Mouse (Mus musculus): ENCODE results near the gene Rgs10. TPM values are rescaled to one million over a fixed set of nuclear protein-coding genes. Genes with fewer than 3 reads are reported as not detected.

Gene Rgs10
- polyA plus RNA-seq, 1 experiment from 2014 or later: 25.4 TPM

GRCm38 (mm10) chr7:128414433-128414832 is 4.1 kb downstream of the Rgs10 start:
- no peaks in the 10 kb centered on the region for H3K36me3 ChIP-seq (ENCODE audit: control insufficient read depth, insufficient read depth)
- 53% methylated on average over 8 of the region's 8 CpGs for WGBS
- H3K4me2 ChIP-seq (ENCODE audit: low read length): no peak overlapping the region
- H3K9me3 ChIP-seq (ENCODE audit: control insufficient read depth, low read length): no peaks in the 10 kb centered on the region
- no peak overlapping the region for H3K27ac ChIP-seq (ENCODE audit: low read length)
- no peak overlapping the region for H3K9ac ChIP-seq (replicated peaks; ENCODE audit: low read depth, low read length)
- no peak for ATAC-seq
- no peak overlapping the region for H3K4me3 ChIP-seq (replicated peaks; ENCODE audit: low read length)
- H3K27me3 ChIP-seq (replicated peaks; ENCODE audit: control insufficient read depth, insufficient read depth, low read length): peaks cover 30% of the 10 kb centered on the region
- peaks cover 15% of the 10 kb centered on the region for H3K4me1 ChIP-seq (replicated peaks; ENCODE audit: control insufficient read depth, insufficient read depth, low read length)

- Histone ChIP-seq H3K9ac (replicated peaks; ENCODE audit: low read depth, low read length) (no peak overlapping the region), H3K4me2 (ENCODE audit: low read length) (no peak overlapping the region), H3K27me3 (replicated peaks; ENCODE audit: control insufficient read depth, insufficient read depth, low read length) (peaks cover 20% of the 10 kb centered on the region), H3K27ac (ENCODE audit: low read length) (no peak overlapping the region), H3K4me3 (replicated peaks; ENCODE audit: low read length) (no peak overlapping the region), H3K4me1 (replicated peaks; ENCODE audit: control insufficient read depth, insufficient read depth, low read length) (peaks cover 3% of the 10 kb centered on the region), H3K36me3 (ENCODE audit: control insufficient read depth, insufficient read depth) (no peaks in the 10 kb centered on the region), H3K9me3 (ENCODE audit: control insufficient read depth, low read length) (no peaks in the 10 kb centered on the region)
- WGBS: 60% methylated on average over 10 of the region's 10 CpGs
- ATAC-seq: no peak
These were observed 6.3 kb downstream of the Rgs10 start for GRCm38 (mm10) chr7:128412071-128412833.

- Histone ChIP-seq H3K27me3 (replicated peaks; ENCODE audit: control insufficient read depth, insufficient read depth, low read length) (peaks cover 7% of the 10 kb centered on the region), H3K27ac (ENCODE audit: low read length) (no peak overlapping the region), H3K36me3 (ENCODE audit: control insufficient read depth, insufficient read depth) (no peaks in the 10 kb centered on the region), H3K9me3 (ENCODE audit: control insufficient read depth, low read length) (no peaks in the 10 kb centered on the region), H3K9ac (replicated peaks; ENCODE audit: low read depth, low read length) (no peak overlapping the region), H3K4me3 (replicated peaks; ENCODE audit: low read length) (no peak overlapping the region), H3K4me1 (replicated peaks; ENCODE audit: control insufficient read depth, insufficient read depth, low read length) (no peaks in the 10 kb centered on the region), H3K4me2 (ENCODE audit: low read length) (no peak overlapping the region)
- ATAC-seq: no peak
- 77% methylated on average over 11 of the region's 11 CpGs for WGBS
These were observed 7.7 kb downstream of the Rgs10 start for GRCm38 (mm10) chr7:128410708-128411413.

- no peak for ATAC-seq
- no peaks in the 10 kb centered on the region for H3K36me3 ChIP-seq (ENCODE audit: control insufficient read depth, insufficient read depth)
- no peaks in the 10 kb centered on the region for H3K27me3 ChIP-seq (replicated peaks; ENCODE audit: control insufficient read depth, insufficient read depth, low read length)
- no peaks in the 10 kb centered on the region for H3K4me1 ChIP-seq (replicated peaks; ENCODE audit: control insufficient read depth, insufficient read depth, low read length)
- 96% methylated on average over 5 of the region's 5 CpGs for WGBS
- H3K4me2 ChIP-seq (ENCODE audit: low read length): no peak overlapping the region
- no peak overlapping the region for H3K4me3 ChIP-seq (replicated peaks; ENCODE audit: low read length)
- no peak overlapping the region for H3K27ac ChIP-seq (ENCODE audit: low read length)
- H3K9ac ChIP-seq (replicated peaks; ENCODE audit: low read depth, low read length): no peak overlapping the region
- no peaks in the 10 kb centered on the region for H3K9me3 ChIP-seq (ENCODE audit: control insufficient read depth, low read length)
These were observed 10.3 kb downstream of the Rgs10 start for GRCm38 (mm10) chr7:128408265-128408664.

GRCm38 (mm10) chr7:128403988-128404387 is 14.6 kb downstream of the Rgs10 start:
- Histone ChIP-seq H3K4me3 (replicated peaks; ENCODE audit: low read length) (no peak overlapping the region), H3K27me3 (replicated peaks; ENCODE audit: control insufficient read depth, insufficient read depth, low read length) (no peaks in the 10 kb centered on the region), H3K9me3 (ENCODE audit: control insufficient read depth, low read length) (no peaks in the 10 kb centered on the region), H3K27ac (ENCODE audit: low read length) (no peak overlapping the region), H3K9ac (replicated peaks; ENCODE audit: low read depth, low read length) (no peak overlapping the region), H3K4me1 (replicated peaks; ENCODE audit: control insufficient read depth, insufficient read depth, low read length) (no peaks in the 10 kb centered on the region), H3K4me2 (ENCODE audit: low read length) (no peak overlapping the region), H3K36me3 (ENCODE audit: control insufficient read depth, insufficient read depth) (no peaks in the 10 kb centered on the region)
- ATAC-seq: no peak
- WGBS: 91% methylated on average over 6 of the region's 6 CpGs

GRCm38 (mm10) chr7:128403586-128403985 is 15.0 kb downstream of the Rgs10 start:
- no peak for ATAC-seq
- Histone ChIP-seq H3K27me3 (replicated peaks; ENCODE audit: control insufficient read depth, insufficient read depth, low read length) (no peaks in the 10 kb centered on the region), H3K36me3 (ENCODE audit: control insufficient read depth, insufficient read depth) (no peaks in the 10 kb centered on the region), H3K4me2 (ENCODE audit: low read length) (no peak overlapping the region), H3K27ac (ENCODE audit: low read length) (no peak overlapping the region), H3K4me3 (replicated peaks; ENCODE audit: low read length) (no peak overlapping the region), H3K9ac (replicated peaks; ENCODE audit: low read depth, low read length) (no peak overlapping the region), H3K4me1 (replicated peaks; ENCODE audit: control insufficient read depth, insufficient read depth, low read length) (no peaks in the 10 kb centered on the region), H3K9me3 (ENCODE audit: control insufficient read depth, low read length) (no peaks in the 10 kb centered on the region)
- 90% methylated on average over 6 of the region's 6 CpGs for WGBS

- H3K27me3 ChIP-seq (replicated peaks; ENCODE audit: control insufficient read depth, insufficient read depth, low read length): no peaks in the 10 kb centered on the region
- no peak overlapping the region for H3K4me3 ChIP-seq (replicated peaks; ENCODE audit: low read length)
- H3K9me3 ChIP-seq (ENCODE audit: control insufficient read depth, low read length): no peaks in the 10 kb centered on the region
- H3K4me1 ChIP-seq (replicated peaks; ENCODE audit: control insufficient read depth, insufficient read depth, low read length): no peaks in the 10 kb centered on the region
- H3K27ac ChIP-seq (ENCODE audit: low read length): no peak overlapping the region
- WGBS: 90% methylated on average over 10 of the region's 10 CpGs
- no peak overlapping the region for H3K9ac ChIP-seq (replicated peaks; ENCODE audit: low read depth, low read length)
- H3K4me2 ChIP-seq (ENCODE audit: low read length): no peak overlapping the region
- no peak for ATAC-seq
- H3K36me3 ChIP-seq (ENCODE audit: control insufficient read depth, insufficient read depth): no peaks in the 10 kb centered on the region
These were observed 15.4 kb downstream of the Rgs10 start for GRCm38 (mm10) chr7:128403128-128403527.

GRCm38 (mm10) chr7:128402577-128402976 is 16.0 kb downstream of the Rgs10 start:
- no peak for ATAC-seq
- Histone ChIP-seq H3K4me2 (ENCODE audit: low read length) (no peak overlapping the region), H3K36me3 (ENCODE audit: control insufficient read depth, insufficient read depth) (no peaks in the 10 kb centered on the region), H3K27me3 (replicated peaks; ENCODE audit: control insufficient read depth, insufficient read depth, low read length) (no peaks in the 10 kb centered on the region), H3K4me1 (replicated peaks; ENCODE audit: control insufficient read depth, insufficient read depth, low read length) (no peaks in the 10 kb centered on the region), H3K4me3 (replicated peaks; ENCODE audit: low read length) (no peak overlapping the region), H3K9me3 (ENCODE audit: control insufficient read depth, low read length) (no peaks in the 10 kb centered on the region), H3K27ac (ENCODE audit: low read length) (no peak overlapping the region), H3K9ac (replicated peaks; ENCODE audit: low read depth, low read length) (no peak overlapping the region)
- 90% methylated on average over 8 of the region's 8 CpGs for WGBS

- H3K4me1 ChIP-seq (replicated peaks; ENCODE audit: control insufficient read depth, insufficient read depth, low read length): no peaks in the 10 kb centered on the region
- H3K9ac ChIP-seq (replicated peaks; ENCODE audit: low read depth, low read length): no peak overlapping the region
- no peak overlapping the region for H3K27ac ChIP-seq (ENCODE audit: low read length)
- H3K36me3 ChIP-seq (ENCODE audit: control insufficient read depth, insufficient read depth): no peaks in the 10 kb centered on the region
- 83% methylated on average over 4 of the region's 4 CpGs for WGBS
- H3K9me3 ChIP-seq (ENCODE audit: control insufficient read depth, low read length): no peaks in the 10 kb centered on the region
- ATAC-seq: no peak
- H3K4me2 ChIP-seq (ENCODE audit: low read length): no peak overlapping the region
- no peaks in the 10 kb centered on the region for H3K27me3 ChIP-seq (replicated peaks; ENCODE audit: control insufficient read depth, insufficient read depth, low read length)
- H3K4me3 ChIP-seq (replicated peaks; ENCODE audit: low read length): no peak overlapping the region
These were observed 19.9 kb downstream of the Rgs10 start for GRCm38 (mm10) chr7:128398664-128399063.

All from forebrain, embryonic 16.5 days (tissue).